Comparison of ENCODE assay signal across 10 mouse cellular contexts in genomic region chr9:44292490-44292889, GRCm38 (mm10). TPM values are rescaled to one million over a fixed set of nuclear protein-coding genes. Genes with fewer than 3 reads are reported as not detected.
DNase-seq lines count a peak whose midpoint lies in the region; ATAC-seq and TF ChIP-seq lines count a peak whose summit lies in the region.
"Had no signal": no experiment of that assay in that cellular context is flagged by ENCODE, and none has a peak within 500 bp of the region (broad histone marks: within the 10 kb centered on the region; RNA-seq: fewer than 3 reads in every experiment).

No protein-coding gene starts in this region.

- H3K4me2 ChIP-seq in limb, embryonic 11.5 days (ENCODE audit: low read depth, severe bottlenecking), result no peak overlapping the region
- no peak overlapping the region for H3K4me2 ChIP-seq in lung, postnatal 0 days (replicated peaks; ENCODE audit: low read depth, low read length)
- H3K4me2 ChIP-seq: neural tube, embryonic 13.5 days had no signal

- H3K36me3 ChIP-seq in limb, embryonic 11.5 days (ENCODE audit: control insufficient read depth, insufficient read depth, low read length), result peaks cover 31% of the 10 kb centered on the region
- H3K36me3 ChIP-seq in limb, embryonic 10.5 days, result peaks cover 75% of the 10 kb centered on the region
- H3K36me3 ChIP-seq in lung, postnatal 0 days (ENCODE audit: insufficient read depth, low read length), result peaks cover 15% of the 10 kb centered on the region

- H3K9me3 ChIP-seq in limb, embryonic 11.5 days (ENCODE audit: control insufficient read depth, low read length), result no peaks in the 10 kb centered on the region
- H3K9me3 ChIP-seq in limb, embryonic 10.5 days (replicated peaks), result no peaks in the 10 kb centered on the region
- H3K9me3 ChIP-seq in lung, postnatal 0 days (ENCODE audit: low read length), result no peaks in the 10 kb centered on the region
- H3K9me3 ChIP-seq: neural tube, embryonic 13.5 days had no signal

- WGBS in cerebellum, adult 2 months, result 67% methylated on average over 3 of the region's 3 CpGs
- WGBS in limb, embryonic 11.5 days, result 63% methylated on average over 3 of the region's 3 CpGs
- WGBS in limb, embryonic 10.5 days, result 74% methylated on average over 3 of the region's 3 CpGs
- 72% methylated on average over 3 of the region's 3 CpGs for WGBS in lung, postnatal 0 days

- ATAC-seq in limb, embryonic 11.5 days (ENCODE audit: insufficient number of reproducible peaks, low FRiP score, low TSS enrichment, low read depth), result no peak
- peak; percentile 71 for ATAC-seq in lung, postnatal 0 days
- ATAC-seq: Patski had no signal

- H3K4me3 ChIP-seq in cerebellum, adult 2 months (replicated peaks; ENCODE audit: insufficient read depth, low read depth, low read length), result no peak overlapping the region
- no peak overlapping the region for H3K4me3 ChIP-seq in limb, embryonic 11.5 days (ENCODE audit: low read depth, low read length)
- H3K4me3 ChIP-seq in limb, embryonic 10.5 days, result no peak overlapping the region
- H3K4me3 ChIP-seq in cortical plate, adult 2 months (ENCODE audit: insufficient read depth, low read length), result no peak overlapping the region
- H3K4me3 ChIP-seq in lung, postnatal 0 days (ENCODE audit: low read depth, low read length), result no peak overlapping the region
- H3K4me3 ChIP-seq: neural tube, embryonic 13.5 days had no signal

- DNase-seq in cerebellum, adult 2 months, result peak; percentile 48 to 49
- DNase-seq in cerebellum, postnatal 4 days (ENCODE audit: low spot score in 2 of 2), result no peak
- peak; percentile 54 for DNase-seq in limb, embryonic 11.5 days (ENCODE audit: low spot score)
- DNase-seq in limb, embryonic 10.5 days (ENCODE audit: low spot score), result no peak
- peak; percentile 74 for DNase-seq in lung, postnatal 0 days (ENCODE audit: low spot score)
- DNase-seq in thymus, postnatal 36 days, result peak; percentile 68 to 70
- DNase-seq in gastrocnemius, adult 8-10 months (ENCODE audit: low spot score in 2 of 2), result no peak

- TF ChIP-seq CTCF in cerebellum, adult 2 months (IDR thresholded peaks at IDR 0.05; ENCODE audit: borderline replicate concordance, insufficient read depth, low read depth, low read length), result peak; percentile 58; the same call in 1 of the 2 replicates
- peak; percentile 57 for TF ChIP-seq CTCF in cortical plate, adult 2 months (IDR thresholded peaks at IDR 0.05; ENCODE audit: extremely low read depth, insufficient read depth, low read length)
- TF ChIP-seq CTCF in lung, postnatal 0 days (IDR thresholded peaks at IDR 0.05), result peak; percentile 80

- TF ChIP-seq EP300 in lung, postnatal 0 days (IDR thresholded peaks at IDR 0.05), result no peak

- H3K9ac ChIP-seq in limb, embryonic 11.5 days (ENCODE audit: low read length), result no peak overlapping the region
- no peak overlapping the region for H3K9ac ChIP-seq in lung, postnatal 0 days (replicated peaks; ENCODE audit: low read depth)
- H3K9ac ChIP-seq: neural tube, embryonic 13.5 days had no signal

- H3K27me3 ChIP-seq in cerebellum, adult 2 months (ENCODE audit: control insufficient read depth, insufficient read depth, low read length), result no peaks in the 10 kb centered on the region
- H3K27me3 ChIP-seq in limb, embryonic 11.5 days (ENCODE audit: control insufficient read depth, insufficient read depth, low read length), result peaks cover 15% of the 10 kb centered on the region
- peaks cover 28% of the 10 kb centered on the region for H3K27me3 ChIP-seq in limb, embryonic 10.5 days (ENCODE audit: low read depth, poor library complexity, severe bottlenecking)
- peaks cover 5% of the 10 kb centered on the region for H3K27me3 ChIP-seq in lung, postnatal 0 days (replicated peaks; ENCODE audit: insufficient read depth, low read length)
- H3K27me3 ChIP-seq: Patski had no signal

- H3K4me1 ChIP-seq in cerebellum, adult 2 months (ENCODE audit: control insufficient read depth, insufficient read depth, low read length), result peaks cover 5% of the 10 kb centered on the region
- H3K4me1 ChIP-seq in limb, embryonic 11.5 days (ENCODE audit: control insufficient read depth, insufficient read depth, low read length), result peaks cover 13% of the 10 kb centered on the region; the same call in 1 of the 2 replicates
- H3K4me1 ChIP-seq in limb, embryonic 10.5 days, result peaks cover 23% of the 10 kb centered on the region
- peaks cover 3% of the 10 kb centered on the region; the same call in 1 of the 2 replicates for H3K4me1 ChIP-seq in cortical plate, adult 2 months (ENCODE audit: control insufficient read depth, insufficient read depth, low read length)
- H3K4me1 ChIP-seq in lung, postnatal 0 days (ENCODE audit: insufficient read depth, low read depth, low read length), result peaks cover 8% of the 10 kb centered on the region; the same call in 1 of the 2 replicates

- TF ChIP-seq POLR2A in cerebellum, adult 2 months (IDR thresholded peaks at IDR 0.05; ENCODE audit: borderline replicate concordance, insufficient read depth, low read length), result no peak
- no peak for TF ChIP-seq POLR2A in cortical plate, adult 2 months (IDR thresholded peaks at IDR 0.05; ENCODE audit: extremely low read depth, insufficient read depth, low read length)

- H3K27ac ChIP-seq in cerebellum, adult 2 months (ENCODE audit: insufficient read depth, low read length), result no peak overlapping the region
- H3K27ac ChIP-seq in limb, embryonic 11.5 days (replicated peaks; ENCODE audit: low read depth, low read length), result no peak overlapping the region
- H3K27ac ChIP-seq in limb, embryonic 10.5 days, result no peak overlapping the region
- H3K27ac ChIP-seq in cortical plate, adult 2 months (ENCODE audit: insufficient read depth, low read length), result no peak overlapping the region
- no peak overlapping the region for H3K27ac ChIP-seq in lung, postnatal 0 days (ENCODE audit: low read length)
- H3K27ac ChIP-seq: neural tube, embryonic 13.5 days had no signal

RNA-seq across cellular contexts. Expression of gene Abcg4, which starts 4.1 kb away (rescaled TPM):
- polyA plus RNA-seq in cerebellum, adult 2 months (2012; rRNA removed), result 105 and 120 TPM in 2 replicates
- 3.4 and 3.7 TPM in 2 replicates for polyA plus RNA-seq in limb, embryonic 11.5 days (2014; fragmentation: Nextera tagmentation; extraction: Ambion mirVana)
- 1.9 and 4.6 TPM in 2 replicates for polyA plus RNA-seq in limb, embryonic 10.5 days (2016; fragmentation: Nextera tagmentation; extraction: Ambion mirVana)
- 86.3 and 91.1 TPM in 2 replicates for polyA plus RNA-seq in cortical plate, adult 2 months (2012; rRNA removed)
- 0.47 and 0.63 TPM in 2 replicates for polyA plus RNA-seq in lung, postnatal 0 days (2015; fragmentation: Nextera tagmentation; extraction: Ambion mirVana)
- under 1 TPM; 0.12 to 0.70 (median 0.30) TPM for total RNA-seq in gastrocnemius, adult 8-10 months (2022)

RNA-seq across cellular contexts. Expression of gene Hinfp, which starts 13.0 kb away (rescaled TPM):
- polyA plus RNA-seq in cerebellum, adult 2 months (2012; rRNA removed), result 35.8 and 36.0 TPM in 2 replicates
- 19.5 and 28.4 TPM in 2 replicates for polyA plus RNA-seq in limb, embryonic 11.5 days (2014; fragmentation: Nextera tagmentation; extraction: Ambion mirVana)
- polyA plus RNA-seq in limb, embryonic 10.5 days (2016; fragmentation: Nextera tagmentation; extraction: Ambion mirVana), result 28.2 and 30.4 TPM in 2 replicates
- polyA plus RNA-seq in cortical plate, adult 2 months (2012; rRNA removed), result 27.6 and 33.6 TPM in 2 replicates
- 10.0 and 11.3 TPM in 2 replicates for polyA plus RNA-seq in lung, postnatal 0 days (2015; fragmentation: Nextera tagmentation; extraction: Ambion mirVana)
- total RNA-seq in gastrocnemius, adult 8-10 months (2022), result 1 to 10 TPM; 4.5 to 9.6 (median 7.2) TPM

RNA-seq across cellular contexts. Expression of gene Nlrx1, which starts 24.1 kb away (rescaled TPM):
- 7.9 and 9.9 TPM in 2 replicates for polyA plus RNA-seq in cerebellum, adult 2 months (2012; rRNA removed)
- 2.7 and 3.0 TPM in 2 replicates for polyA plus RNA-seq in limb, embryonic 11.5 days (2014; fragmentation: Nextera tagmentation; extraction: Ambion mirVana)
- 2.1 and 3.3 TPM in 2 replicates for polyA plus RNA-seq in limb, embryonic 10.5 days (2016; fragmentation: Nextera tagmentation; extraction: Ambion mirVana)
- polyA plus RNA-seq in cortical plate, adult 2 months (2012; rRNA removed), result 7.0 and 8.0 TPM in 2 replicates
- 9.4 and 10.1 TPM in 2 replicates for polyA plus RNA-seq in lung, postnatal 0 days (2015; fragmentation: Nextera tagmentation; extraction: Ambion mirVana)
- total RNA-seq in gastrocnemius, adult 8-10 months (2022), result 10 to 100 TPM; 20.5 to 24.7 (median 22.6) TPM

RNA-seq across cellular contexts. Expression of gene C2cd2l, which starts 27.6 kb away (rescaled TPM):
- 112 and 113 TPM in 2 replicates for polyA plus RNA-seq in cerebellum, adult 2 months (2012; rRNA removed)
- polyA plus RNA-seq in limb, embryonic 11.5 days (2014; fragmentation: Nextera tagmentation; extraction: Ambion mirVana), result 6.5 and 7.6 TPM in 2 replicates
- 6.9 and 9.9 TPM in 2 replicates for polyA plus RNA-seq in limb, embryonic 10.5 days (2016; fragmentation: Nextera tagmentation; extraction: Ambion mirVana)
- polyA plus RNA-seq in cortical plate, adult 2 months (2012; rRNA removed), result 203 and 213 TPM in 2 replicates
- polyA plus RNA-seq in lung, postnatal 0 days (2015; fragmentation: Nextera tagmentation; extraction: Ambion mirVana), result 8.1 and 10.3 TPM in 2 replicates
- 10 to 100 TPM; 10.4 to 18.9 (median 15.2) TPM for total RNA-seq in gastrocnemius, adult 8-10 months (2022)

RNA-seq across cellular contexts. Expression of gene Dpagt1, which starts 33.3 kb away (rescaled TPM):
- polyA plus RNA-seq in cerebellum, adult 2 months (2012; rRNA removed), result 23.5 and 23.6 TPM in 2 replicates
- 52.3 and 55.8 TPM in 2 replicates for polyA plus RNA-seq in limb, embryonic 11.5 days (2014; fragmentation: Nextera tagmentation; extraction: Ambion mirVana)
- 45.3 and 46.9 TPM in 2 replicates for polyA plus RNA-seq in limb, embryonic 10.5 days (2016; fragmentation: Nextera tagmentation; extraction: Ambion mirVana)
- 18.0 and 19.3 TPM in 2 replicates for polyA plus RNA-seq in cortical plate, adult 2 months (2012; rRNA removed)
- 38.3 and 42.1 TPM in 2 replicates for polyA plus RNA-seq in lung, postnatal 0 days (2015; fragmentation: Nextera tagmentation; extraction: Ambion mirVana)
- total RNA-seq in gastrocnemius, adult 8-10 months (2022), result 10 to 100 TPM; 10.9 to 14.8 (median 13.0) TPM

Comparison
In these comparisons a context has a peak if more than half of its experiments do, and no peak if none do; other contexts are left out.
1. DNase-seq: peak in cerebellum, adult 2 months (2 of 2), limb, embryonic 11.5 days (single experiment), lung, postnatal 0 days (single experiment) and thymus, postnatal 36 days (2 of 2); none in cerebellum, postnatal 4 days (0 of 2), limb, embryonic 10.5 days (single experiment) and gastrocnemius, adult 8-10 months (0 of 2).
2. RNA of gene Abcg4, which starts 4.1 kb away (polyA plus RNA-seq): 105 to 120 TPM in cerebellum, adult 2 months and 86.3 to 91.1 TPM in cortical plate, adult 2 months; 1.9 to 4.6 TPM in limb, embryonic 10.5 days, 3.4 to 3.7 TPM in limb, embryonic 11.5 days and 0.47 to 0.63 TPM in lung, postnatal 0 days; every median in the first group is over 10 times any median in the second.
3. Peak in every context shown above with its lines, with median percentiles within 50 percentile points of each other: CTCF ChIP-seq.